19 mouse cellular contexts compared by ENCODE assay signal in the genomic region with DNA sequence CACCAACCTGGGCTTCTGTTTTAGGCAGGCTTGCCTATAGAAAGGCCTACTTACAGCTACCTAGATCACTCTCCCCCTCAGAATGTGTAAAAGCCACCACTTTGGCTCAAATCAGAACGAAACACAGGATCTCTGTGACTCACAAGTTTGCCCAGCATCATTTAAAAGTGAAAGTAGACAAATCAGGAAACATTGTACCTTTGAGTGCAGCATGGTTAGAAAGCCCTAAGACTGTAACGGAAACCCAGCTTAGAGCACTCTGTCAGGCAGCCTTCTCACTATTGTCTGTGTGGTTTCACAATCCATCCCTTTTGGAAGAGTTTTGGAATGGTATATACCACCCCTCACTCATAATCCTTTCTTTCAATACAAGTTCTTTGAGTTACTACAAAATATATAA.
"Had no signal": no experiment of that assay in that cellular context is flagged by ENCODE, and none has a peak within 500 bp of the region (broad histone marks: within the 10 kb centered on the region; RNA-seq: fewer than 3 reads in every experiment).

No protein-coding gene starts in this region.

- H3K27me3 ChIP-seq: limb, embryonic 12.5 days; limb, embryonic 15.5 days; liver, embryonic 12.5 days; liver, embryonic 15.5 days; lung, embryonic 15.5 days; neural tube, embryonic 12.5 days; neural tube, embryonic 15.5 days had no signal

- DNase-seq: kidney, adult 11 months; kidney, adult 8-10 months; kidney, postnatal 36 days; left cerebral cortex, postnatal 4 days; lung, adult 18-20 months; lung, postnatal 10 days; lung, postnatal 36 days; midbrain, embryonic 14.5 days; right cerebral cortex, postnatal 25 days; spleen, adult 18-20 months; thymus, adult 18-20 months; thymus, postnatal 36 days had no signal

- ATAC-seq: liver, embryonic 12.5 days had no signal

- H3K4me1 ChIP-seq: limb, embryonic 12.5 days; limb, embryonic 15.5 days; liver, embryonic 12.5 days; lung, embryonic 15.5 days; neural tube, embryonic 12.5 days; neural tube, embryonic 15.5 days had no signal

- H3K9me3 ChIP-seq: limb, embryonic 12.5 days; limb, embryonic 15.5 days; liver, embryonic 12.5 days; liver, embryonic 15.5 days; lung, embryonic 15.5 days; neural tube, embryonic 12.5 days; neural tube, embryonic 15.5 days had no signal

- H3K36me3 ChIP-seq: limb, embryonic 12.5 days; limb, embryonic 15.5 days; liver, embryonic 12.5 days; liver, embryonic 15.5 days; lung, embryonic 15.5 days; neural tube, embryonic 12.5 days; neural tube, embryonic 15.5 days had no signal

- H3K4me3 ChIP-seq: limb, embryonic 12.5 days; limb, embryonic 15.5 days; liver, embryonic 12.5 days; liver, embryonic 15.5 days; lung, embryonic 15.5 days; neural tube, embryonic 12.5 days; neural tube, embryonic 15.5 days had no signal
